Mouse (Mus musculus): ENCODE measurements around the gene Best2.

Best2 gene

DNA sequence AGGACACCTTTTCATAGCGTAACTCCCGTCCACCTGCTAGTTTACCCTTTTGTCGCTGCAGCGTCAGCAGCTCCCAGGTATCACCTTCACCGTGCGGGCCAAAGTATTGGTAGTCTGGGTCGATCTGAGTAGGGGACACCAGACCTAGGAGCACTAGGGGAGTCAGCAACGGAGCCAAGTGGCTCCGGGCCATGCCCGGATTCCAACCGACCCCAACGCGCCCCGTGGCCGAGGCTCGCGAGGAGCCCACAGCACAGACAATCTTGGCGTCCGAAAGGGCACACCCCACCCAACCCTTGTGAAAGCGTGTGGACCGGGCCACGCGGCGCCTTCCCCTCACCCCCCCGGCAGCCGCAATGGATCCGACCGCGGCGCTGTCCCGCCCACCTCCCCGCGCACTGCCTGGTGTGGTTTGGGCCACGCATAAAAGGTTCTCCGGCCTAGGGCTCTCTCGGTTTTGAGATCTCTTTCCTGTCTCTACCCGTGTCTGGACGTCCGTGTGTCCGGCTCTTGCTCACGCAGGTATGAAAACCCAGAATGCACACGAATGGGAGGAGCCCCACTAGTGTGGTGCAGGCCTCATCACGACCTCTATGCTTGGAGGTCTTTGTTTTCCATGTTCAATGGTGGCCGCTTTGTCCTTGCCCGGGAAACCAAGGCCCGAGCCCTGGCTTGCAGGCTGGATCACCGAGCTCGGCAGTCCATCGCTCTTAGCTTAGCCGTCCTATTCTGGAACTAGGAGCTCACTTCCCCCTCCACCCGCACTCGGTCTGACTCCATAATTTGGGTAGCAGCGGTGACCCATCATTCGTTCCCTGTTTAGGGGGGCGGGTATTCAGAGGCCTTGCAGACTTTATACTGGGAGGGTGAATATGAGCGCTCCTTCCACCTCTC, 44.8 kb downstream of the Best2 start, which contains the start of the genes Gm49661, Prdx2 and Rnaseh2a:
Gene Gm49661, minus strand, starts transcription at position 193 of the 894 bp plus-strand sequence.
Gene Prdx2, plus strand, starts transcription at position 347 of the 894 bp plus-strand sequence.
Gene Rnaseh2a, minus strand, starts transcription at position 527 of the 894 bp plus-strand sequence.
- CTCF ChIA-PET = interaction anchor here (0.7 to 1.5 kb wide), 2 partner anchors 21 to 47 kb away, joined by 3 to 4 read pairs; partner anchors contain the start of gene Hook2

DNA sequence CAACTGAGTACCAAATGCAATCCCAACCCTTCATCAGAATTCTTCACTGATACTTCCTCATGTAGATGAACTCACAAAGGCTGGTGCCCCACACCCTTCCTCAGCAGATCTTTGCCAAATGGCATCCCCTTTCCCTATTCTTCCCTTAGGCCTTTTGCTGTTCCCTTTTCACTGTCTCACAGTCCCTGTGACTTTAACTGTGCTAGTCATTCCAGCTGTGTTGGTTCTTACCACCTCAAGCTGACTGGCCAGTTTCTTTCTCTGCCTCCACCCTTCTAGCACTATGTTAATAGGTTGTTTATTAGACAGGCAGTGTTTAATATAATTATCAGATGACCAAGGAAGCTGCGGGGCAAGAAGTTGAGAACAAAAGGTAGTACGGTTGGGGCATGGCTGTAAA, 45.7 kb downstream of the Best2 start:
- CTCF ChIA-PET = interaction anchor here (0.6 to 1.5 kb wide), 3 partner anchors 21 to 131 kb away, joined by 3 to 4 read pairs (median 4); partner anchors contain the start of gene Hook2

DNA sequence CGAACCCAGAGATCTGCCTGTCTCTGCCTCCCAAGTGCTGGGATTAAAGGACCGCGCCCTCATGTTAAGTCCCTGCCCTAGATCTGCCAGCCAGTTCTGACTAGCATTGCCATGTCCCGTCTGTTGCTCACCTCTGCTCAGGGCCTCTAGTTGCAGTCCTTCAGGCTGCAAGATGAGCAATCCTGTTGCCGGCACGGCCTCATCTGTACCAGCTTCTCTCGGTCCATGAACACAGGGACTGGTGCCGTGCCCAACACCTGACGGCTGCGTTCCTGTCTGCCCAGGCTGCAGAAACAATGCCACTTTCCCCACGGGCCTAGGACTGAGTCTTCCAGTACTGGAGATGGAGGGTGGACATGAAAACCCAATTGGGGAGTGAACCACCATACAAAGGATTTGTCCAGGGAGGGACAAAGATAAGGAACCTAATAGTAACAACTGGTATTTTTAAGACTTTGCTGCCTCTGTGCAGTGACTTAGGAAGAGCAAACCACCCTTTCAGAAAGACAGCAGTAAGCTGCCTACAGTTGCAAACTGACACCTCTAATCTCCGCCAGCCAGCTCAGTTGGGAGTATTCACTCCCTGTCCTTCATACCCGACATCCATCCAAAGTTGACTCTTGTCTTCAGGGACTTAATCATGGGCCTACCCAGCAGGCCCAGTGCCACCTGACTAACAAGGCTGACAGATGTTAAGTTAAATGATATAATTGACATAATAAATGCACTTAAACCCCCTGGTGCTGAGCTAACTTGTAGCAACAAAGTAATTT, 46.6 kb downstream of the Best2 start:
- CTCF ChIA-PET = interaction anchor here (0.6 to 1.5 kb wide), 4 partner anchors 19 to 231 kb away, joined by 3 to 4 read pairs (median 4); partner anchors contain the start of gene Hook2

DNA sequence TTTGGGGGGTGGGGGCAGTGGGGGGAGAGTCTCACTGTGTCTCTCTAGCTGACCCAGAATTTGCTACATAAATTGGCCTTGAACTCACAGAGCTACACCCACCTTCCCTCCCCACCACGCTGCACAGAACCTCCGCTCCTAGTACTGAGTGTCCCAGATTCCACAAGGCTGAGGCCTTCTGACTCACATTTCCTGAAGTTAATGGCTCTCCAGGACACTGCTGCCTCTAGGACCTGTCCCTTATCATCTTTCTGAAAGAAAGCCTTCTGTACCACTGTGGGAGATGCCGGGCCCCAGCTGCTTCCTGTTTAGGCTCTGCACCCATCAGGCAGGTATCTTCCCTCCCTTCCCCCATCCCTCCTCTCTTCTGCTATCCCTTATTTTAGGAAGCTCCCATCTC, 47.7 kb downstream of the Best2 start:
- CTCF ChIA-PET = interaction anchor here (1.1 kb wide), 1 partner anchor 22 kb away, joined by 4 read pairs; no protein-coding TSS in a partner anchor

DNA sequence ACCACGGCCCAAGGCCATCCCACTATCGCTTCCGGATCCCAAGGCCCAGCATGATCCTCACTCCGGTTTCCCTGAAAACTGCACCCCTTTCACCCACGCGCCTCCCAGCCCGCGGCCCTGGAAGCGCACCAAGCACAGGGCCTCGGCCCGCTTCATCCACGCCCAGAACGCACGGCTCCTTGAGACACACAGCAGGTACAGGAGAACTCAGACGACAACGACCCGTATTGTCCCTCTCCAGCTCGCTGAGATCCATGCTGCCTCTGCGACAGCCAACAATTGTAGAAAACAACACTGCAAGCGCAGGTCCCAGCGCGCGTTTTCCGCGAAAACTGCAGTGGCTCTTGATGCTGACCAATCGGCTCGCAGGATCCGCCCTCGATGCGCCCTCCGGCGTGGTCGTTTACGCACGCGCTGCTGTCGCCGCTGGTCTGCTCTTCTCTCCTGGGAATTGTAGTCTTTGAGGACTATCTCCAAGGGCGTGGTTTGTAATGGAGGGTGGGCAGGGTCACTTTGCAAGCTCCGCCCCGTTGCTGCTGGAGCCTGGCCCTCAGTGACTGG, 48.5 kb downstream of the Best2 start:
- CTCF ChIA-PET = no interaction called here

DNA sequence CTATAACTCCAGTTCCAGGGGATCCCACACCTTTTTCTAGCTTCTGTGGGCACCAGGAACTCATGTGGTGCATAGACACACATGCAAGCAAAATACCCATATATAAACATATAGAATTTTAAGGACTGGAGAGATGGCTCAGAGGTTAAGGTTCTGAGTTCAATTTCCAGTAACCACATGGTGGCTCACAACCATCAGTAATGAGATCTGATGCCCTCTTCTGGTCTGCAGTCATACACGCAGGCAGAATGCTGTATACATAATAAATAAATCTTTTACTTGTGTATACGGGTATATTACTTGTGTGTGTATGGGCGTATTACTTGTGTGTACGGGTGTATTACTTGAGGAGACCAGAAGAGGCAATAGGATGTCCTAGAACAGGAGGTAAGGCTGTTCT, 50.4 kb downstream of the Best2 start:
- CTCF ChIA-PET = no interaction called here

DNA sequence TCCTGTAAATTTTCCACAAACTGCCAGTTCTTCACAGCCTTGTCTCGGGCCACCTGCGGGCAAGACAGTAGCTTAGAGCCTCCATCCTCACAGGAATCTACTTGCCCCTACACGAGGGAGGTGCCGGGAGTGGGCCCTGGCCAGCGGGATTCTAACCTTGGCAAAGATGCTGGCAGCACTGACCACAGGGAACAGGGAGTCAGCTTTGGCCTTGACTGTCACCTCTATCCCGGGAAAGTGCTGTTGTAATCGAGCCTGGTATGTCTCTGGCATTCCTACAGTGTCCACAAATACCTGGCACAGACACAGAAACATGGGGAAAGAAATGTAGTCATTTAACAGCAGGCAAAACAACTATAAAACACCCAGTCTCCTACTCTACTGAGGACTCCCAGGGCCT, 54.5 kb downstream of the Best2 start:
- CTCF ChIA-PET = no interaction called here

Data from spleen, embryonic (tissue).